Mouse (Mus musculus) ES-E14 (cell line): Measurements from ENCODE around the gene Myh7b.

ENCODE experiments used
- CHD2 ChIP-seq: IDR thresholded peaks from 2 replicates; pipeline ENCODE4 v1.6.1; 2014; ENCODE audit warnings: mild to moderate bottlenecking, low read depth, low read length, inconsistent platforms
- HCFC1 ChIP-seq: IDR thresholded peaks from 2 replicates; pipeline ENCODE4 v1.6.1; 2012; ENCODE audit warnings: low read length, inconsistent platforms, borderline replicate concordance; ENCODE audit not compliant: insufficient read depth
- ZC3H11A ChIP-seq: IDR thresholded peaks from 2 replicates; pipeline ENCODE4 v1.6.1; 2012; ENCODE audit warnings: low read depth, mild to moderate bottlenecking, inconsistent platforms, low read length, borderline replicate concordance
- ZNF384 ChIP-seq: IDR thresholded peaks from 2 replicates; pipeline ENCODE4 v1.6.1; 2012; ENCODE audit warnings: low read depth, low read length, inconsistent platforms

DNA sequence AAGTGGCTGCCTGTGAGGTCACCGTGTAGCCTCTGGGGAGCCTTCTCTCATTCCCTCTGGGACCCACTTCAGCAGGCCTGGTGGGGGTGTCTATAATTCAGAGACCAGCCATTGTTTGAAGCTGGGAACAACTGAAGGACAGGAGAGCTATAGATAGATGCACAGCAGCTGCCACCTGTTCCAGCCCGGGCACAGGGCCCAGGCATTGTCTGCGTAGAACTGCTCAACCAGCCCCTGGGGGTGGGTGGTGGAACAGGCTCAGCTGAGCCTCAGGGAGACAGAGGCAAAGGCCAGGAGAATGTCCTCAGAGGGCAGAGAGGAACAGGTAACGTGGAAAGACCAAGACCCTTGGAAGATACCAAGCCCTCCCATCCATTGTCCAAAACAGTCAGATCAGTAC lies 4.7 kb upstream of the Myh7b start:
- no peak for TF ChIP-seq ZC3H11A
- TF ChIP-seq ZNF384: no peak
- TF ChIP-seq HCFC1: no peak
- no peak for TF ChIP-seq CHD2
